Mouse (Mus musculus) stomach, embryonic 14.5 days (tissue): ENCODE results near the gene Umodl1. TPM values are rescaled to one million over a fixed set of nuclear protein-coding genes. Genes with fewer than 3 reads are reported as not detected.

Experiments used
- ATAC-seq: fragments of 200-750 bp; cut with Nextera tagmentation; 2 replicates; pipeline ENCODE4 v1.8.0; 2017; ENCODE audit warnings: low read depth, moderate TSS enrichment; ENCODE audit not compliant: insufficient number of reproducible peaks, insufficient read depth, low FRiP score
- H3K27ac ChIP-seq: fragments of 300-500 bp; sonication (generic); 2 replicates; pipeline ENCODE4 v1.5.1; 2014; ENCODE audit warnings: mild to moderate bottlenecking, low read length, moderate library complexity, mixed read lengths
- H3K27me3 ChIP-seq: fragments of 300-500 bp; sonication (generic); 2 replicates; pipeline ENCODE4 v1.6.1; 2014; ENCODE audit warnings: low read length, control low read depth, mixed read lengths; ENCODE audit not compliant: control insufficient read depth, insufficient read depth
- H3K36me3 ChIP-seq: fragments of 300-500 bp; sonication (generic); 2 replicates; pipeline ENCODE4 v1.6.1; 2014; ENCODE audit warnings: mild to moderate bottlenecking, control low read depth, low read length, moderate library complexity, mixed read lengths; ENCODE audit not compliant: control insufficient read depth, insufficient read depth
- H3K4me1 ChIP-seq: fragments of 300-500 bp; sonication (generic); 2 replicates; pipeline ENCODE4 v1.6.1; 2014; ENCODE audit warnings: low read length, control low read depth, mixed read lengths; ENCODE audit not compliant: control insufficient read depth, insufficient read depth
- H3K4me2 ChIP-seq: fragments of 300-500 bp; sonication (generic); replicated peaks from 2 replicates; pipeline ENCODE4 v1.6.1; 2014; ENCODE audit warnings: low read depth, low read length, control low read depth
- H3K4me3 ChIP-seq: fragments of 300-500 bp; sonication (generic); 2 replicates; pipeline ENCODE4 v1.5.1; 2014; ENCODE audit warnings: low read depth, low read length, control low read depth
- H3K9ac ChIP-seq: fragments of 300-500 bp; sonication (generic); replicated peaks from 2 replicates; pipeline ENCODE4 v1.6.1; 2014; ENCODE audit warnings: low read depth, mild to moderate bottlenecking, control low read depth, low read length, moderate library complexity, mixed read lengths
- H3K9me3 ChIP-seq: fragments of 300-500 bp; sonication (generic); 2 replicates; pipeline ENCODE4 v1.6.1; 2016; ENCODE audit warnings: low read depth, low read length, control low read depth; ENCODE audit not compliant: control insufficient read depth
- WGBS: fragments of 180-500 bp; shearing (Covaris S2); extraction: QIAGEN DNeasy Blood & Tissue Kit; methylation state at CpG from one replicate; pipeline ENCODE4 v1.1.7; 2014; 5-methylcytosine and 5-hydroxymethylcytosine counted together
- polyA plus RNA-seq: library from polyadenylated mRNA; unstranded; fragments of >200 nt; fragmentation: Nextera tagmentation; extraction: Ambion mirVana; gene quantifications from 2 replicates; pipeline ENCODE4 v1.2.1, GENCODE M21; 2014

Gene Umodl1
- not detected in 2 replicates for polyA plus RNA-seq

DNA sequence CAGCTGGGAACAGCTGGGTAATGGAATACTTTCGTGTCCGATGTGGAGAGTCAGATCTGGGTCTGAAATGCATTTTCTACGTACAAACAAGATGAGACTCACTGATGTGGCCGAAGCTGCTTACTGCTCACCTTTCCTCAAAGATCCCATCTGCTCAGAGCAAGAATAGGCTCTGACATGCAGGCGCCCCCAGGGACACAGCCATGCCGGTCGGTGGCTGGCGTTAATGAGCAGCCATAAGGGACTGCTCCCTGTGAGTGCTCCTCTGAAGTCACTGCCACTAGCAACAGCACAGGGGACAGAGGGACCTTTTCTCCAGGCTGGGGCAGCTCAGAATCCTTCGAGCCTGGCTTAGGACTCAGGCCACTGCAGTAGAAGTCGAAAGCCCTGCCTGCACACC, at the start of gene Umodl1:
Umodl1 (plus strand) TSS at position 301 of the 400 bp plus-strand sequence.
- Histone ChIP-seq H3K4me3 (no peak within 1 kb of the TSS), H3K36me3 (no peaks in the 10 kb centered on the region), H3K4me1 (no peaks in the 10 kb centered on the region), H3K27ac (no peak within 1 kb of the TSS), H3K4me2 (no peak within 1 kb of the TSS), H3K9ac (no peak within 1 kb of the TSS), H3K9me3 (no peaks in the 10 kb centered on the region), H3K27me3 (no peaks in the 10 kb centered on the region)
- no peak for ATAC-seq
- 42% methylated on average over 10 of the region's 10 CpGs for WGBS

DNA sequence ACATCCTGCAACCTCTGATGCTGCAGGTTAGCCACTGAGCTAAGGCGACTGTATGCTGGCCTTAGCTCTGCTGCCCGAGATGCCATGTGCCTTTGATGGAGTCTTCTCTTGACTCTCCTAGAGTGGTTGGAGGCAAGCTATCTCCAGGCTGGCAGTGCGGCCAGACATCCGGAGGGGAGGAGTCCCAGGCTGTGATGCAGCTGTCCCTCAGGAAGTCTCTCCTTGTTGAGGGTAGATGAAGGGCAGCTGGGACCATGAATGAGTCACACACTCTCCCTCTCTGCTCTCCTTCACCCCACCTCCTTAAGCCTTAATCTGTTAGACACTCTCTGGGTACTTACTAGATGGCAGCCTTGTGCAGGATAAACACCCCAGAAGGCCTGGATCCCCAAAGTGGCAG, 46.9 kb upstream of the Umodl1 start:
- no peak overlapping the region for H3K4me3 ChIP-seq
- H3K36me3 ChIP-seq = no peaks in the 10 kb centered on the region
- no peak overlapping the region for H3K9ac ChIP-seq
- H3K9me3 ChIP-seq = no peaks in the 10 kb centered on the region
- WGBS = 74% methylated on average over 4 of the region's 4 CpGs
- no peak overlapping the region for H3K27ac ChIP-seq
- H3K27me3 ChIP-seq = 0 out of 2 replicates have a peak, but pooled peaks cover 3% of the 10 kb centered on the region
- no peak for ATAC-seq
- H3K4me1 ChIP-seq = no peaks in the 10 kb centered on the region
- H3K4me2 ChIP-seq = no peak overlapping the region

DNA sequence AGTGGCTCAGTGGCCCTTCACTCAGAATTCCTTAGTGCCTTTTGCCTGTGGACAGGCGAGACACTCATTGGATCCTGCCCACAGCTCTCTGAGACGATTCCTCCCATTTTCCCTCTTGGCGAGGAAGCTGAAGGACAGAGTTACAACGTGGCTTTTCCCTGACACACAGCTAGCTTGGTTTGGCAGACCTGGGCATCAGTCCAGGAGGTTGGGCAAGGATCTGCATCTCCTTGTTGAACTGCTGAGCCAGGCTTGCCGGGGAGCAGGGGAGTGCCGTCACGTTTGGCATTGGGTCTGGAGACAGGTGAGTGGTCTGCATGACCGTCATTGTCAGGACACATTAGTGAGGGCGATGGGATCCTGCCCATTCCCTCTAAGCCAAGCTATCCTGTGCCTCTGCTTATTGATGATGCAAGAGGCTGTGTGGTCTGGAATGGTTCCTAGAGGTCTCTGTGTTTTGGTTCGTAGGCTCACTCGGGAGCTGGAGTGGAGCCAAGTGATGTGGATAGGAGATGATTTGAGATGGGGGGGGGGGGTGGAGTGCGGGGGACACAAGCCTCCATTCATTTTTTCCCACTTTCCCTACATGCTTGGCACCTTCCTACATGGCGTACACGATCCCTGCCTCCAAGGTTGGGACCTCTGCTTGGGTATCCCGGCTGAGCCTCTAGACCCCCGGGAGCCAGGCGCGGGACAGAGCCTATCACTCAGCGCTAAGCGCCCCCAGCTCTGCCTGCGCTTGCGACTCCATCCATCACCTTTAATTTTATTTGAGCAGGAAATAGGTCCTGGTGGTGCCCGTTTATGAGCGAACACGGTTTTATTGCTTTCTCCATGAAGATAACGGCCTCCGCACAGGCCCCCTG, 43.3 kb upstream of the Umodl1 start:
- ATAC-seq = no peak
- H3K4me1 ChIP-seq = no peaks in the 10 kb centered on the region
- WGBS = 57% methylated on average over 27 of the region's 27 CpGs
- no peaks in the 10 kb centered on the region for H3K36me3 ChIP-seq
- no peaks in the 10 kb centered on the region for H3K9me3 ChIP-seq
- no peaks in the 10 kb centered on the region for H3K27me3 ChIP-seq
- H3K27ac ChIP-seq = no peak overlapping the region
- H3K4me3 ChIP-seq = no peak overlapping the region
- no peak overlapping the region for H3K4me2 ChIP-seq
- H3K9ac ChIP-seq = no peak overlapping the region

DNA sequence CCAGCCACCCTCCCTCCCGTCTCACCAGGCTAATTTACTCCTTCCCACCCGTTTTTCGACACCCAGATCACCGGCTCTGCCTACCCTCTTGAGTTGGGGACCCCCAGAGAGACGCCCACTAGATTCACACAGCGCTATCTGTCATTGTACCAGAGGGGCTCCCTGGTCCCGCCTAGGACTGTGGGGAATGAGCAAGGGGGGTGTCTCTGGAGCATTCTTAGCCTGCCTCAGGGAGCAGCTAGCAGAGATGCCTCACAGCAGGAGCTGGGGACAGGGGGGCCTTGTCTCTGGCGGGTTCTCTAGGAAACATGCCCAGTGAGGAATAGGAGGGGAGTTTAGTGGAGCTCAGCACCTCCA, 42.7 kb upstream of the Umodl1 start:
- Histone ChIP-seq H3K9me3 (no peaks in the 10 kb centered on the region), H3K4me2 (no peak overlapping the region), H3K4me1 (no peaks in the 10 kb centered on the region), H3K27me3 (no peaks in the 10 kb centered on the region), H3K36me3 (no peaks in the 10 kb centered on the region), H3K9ac (no peak overlapping the region), H3K27ac (no peak overlapping the region), H3K4me3 (no peak overlapping the region)
- ATAC-seq = no peak
- 36% methylated on average over 8 of the region's 8 CpGs for WGBS

DNA sequence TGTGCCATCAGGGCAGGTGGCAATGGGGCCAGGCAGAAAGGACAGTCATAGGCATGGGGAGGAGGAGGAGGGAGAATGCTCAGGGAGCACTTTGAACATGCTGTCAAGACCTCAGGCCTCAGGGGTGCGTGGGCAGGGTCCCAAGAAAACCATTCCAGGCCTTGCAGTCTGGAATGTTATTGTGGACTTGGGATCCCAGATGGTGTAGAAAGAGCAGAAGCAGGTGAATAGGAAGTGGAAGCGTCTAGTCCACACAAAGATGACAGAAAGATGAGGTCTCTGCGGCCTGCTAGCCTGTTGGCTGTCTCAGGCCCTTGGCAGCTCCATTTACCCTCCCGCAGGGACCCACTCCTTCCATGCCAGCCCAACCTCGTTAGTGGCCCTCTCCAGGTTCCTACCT, 41.9 kb upstream of the Umodl1 start:
- Histone ChIP-seq H3K27me3 (no peaks in the 10 kb centered on the region), H3K4me3 (no peak overlapping the region), H3K4me1 (no peaks in the 10 kb centered on the region), H3K4me2 (no peak overlapping the region), H3K9ac (no peak overlapping the region), H3K27ac (no peak overlapping the region), H3K36me3 (no peaks in the 10 kb centered on the region), H3K9me3 (no peaks in the 10 kb centered on the region)
- no peak for ATAC-seq
- WGBS = 61% methylated on average over 5 of the region's 5 CpGs

DNA sequence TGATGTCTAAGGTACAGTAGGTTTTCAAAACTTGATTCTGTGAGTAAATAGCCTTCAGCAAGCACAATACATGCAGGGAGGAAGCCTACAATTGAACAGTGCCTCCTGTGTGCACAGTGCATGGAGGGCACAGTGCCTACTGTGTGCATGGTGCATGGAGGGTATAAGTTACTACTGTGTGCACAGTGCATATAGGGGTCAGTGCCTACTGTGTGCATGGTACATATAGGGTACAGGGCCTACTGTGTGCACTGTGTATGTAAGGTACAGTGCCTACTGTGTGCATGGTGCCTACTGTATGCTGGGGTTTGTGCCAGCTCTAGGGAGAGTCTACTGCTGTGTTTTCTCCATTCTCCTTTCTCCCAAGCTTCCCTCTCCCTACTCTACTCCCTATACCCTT, 40.2 kb upstream of the Umodl1 start:
- no peak overlapping the region for H3K9ac ChIP-seq
- H3K4me1 ChIP-seq = no peaks in the 10 kb centered on the region
- H3K4me2 ChIP-seq = no peak overlapping the region
- H3K27me3 ChIP-seq = no peaks in the 10 kb centered on the region
- no peak for ATAC-seq
- H3K36me3 ChIP-seq = no peaks in the 10 kb centered on the region
- H3K9me3 ChIP-seq = no peaks in the 10 kb centered on the region
- H3K27ac ChIP-seq = no peak overlapping the region
- no peak overlapping the region for H3K4me3 ChIP-seq

DNA sequence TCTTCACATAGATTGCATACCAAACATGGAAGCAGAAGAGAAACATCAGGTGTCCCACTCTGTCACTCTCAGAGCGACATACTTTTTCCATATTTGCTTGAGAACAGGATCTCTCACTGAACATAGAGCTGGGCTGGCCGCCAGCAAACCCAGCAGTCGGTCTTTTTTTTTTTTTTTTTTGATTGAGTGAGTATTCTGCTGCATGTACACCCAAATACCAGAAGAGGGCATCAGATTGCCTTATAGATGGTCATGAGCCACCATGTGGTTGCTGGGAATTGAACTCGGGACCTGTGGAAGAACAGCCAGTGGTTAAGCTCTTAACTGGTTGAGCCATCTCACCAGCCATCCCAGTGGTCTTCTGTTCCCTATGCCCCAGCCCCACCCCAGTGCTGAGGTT, 30.9 kb upstream of the Umodl1 start:
- Histone ChIP-seq H3K27me3 (no peaks in the 10 kb centered on the region), H3K4me2 (no peak overlapping the region), H3K4me3 (no peak overlapping the region), H3K9ac (no peak overlapping the region), H3K27ac (no peak overlapping the region), H3K9me3 (no peaks in the 10 kb centered on the region), H3K4me1 (no peaks in the 10 kb centered on the region), H3K36me3 (no peaks in the 10 kb centered on the region)
- 58% methylated on average over 4 of the region's 4 CpGs for WGBS
- ATAC-seq = no peak

DNA sequence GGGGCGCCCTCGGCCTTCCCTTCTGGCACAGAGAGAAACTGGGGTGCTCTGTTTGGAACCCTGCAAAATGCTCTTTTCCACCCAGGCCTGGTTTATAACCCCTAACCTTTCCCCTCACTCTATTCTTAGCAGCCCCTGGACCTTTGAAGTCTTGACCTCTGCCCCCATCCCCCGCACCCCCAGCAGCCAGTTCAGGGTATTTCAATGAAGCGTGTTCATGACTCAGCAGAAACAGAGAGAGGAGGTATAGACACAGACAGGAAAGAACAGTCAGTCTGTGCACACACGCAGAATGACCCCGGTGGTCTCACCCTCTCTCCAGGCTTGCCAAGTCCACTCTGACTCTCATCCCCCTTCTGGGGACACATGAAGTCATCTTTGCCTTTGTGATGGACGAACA, 23.6 kb upstream of the Umodl1 start:
- 85% methylated on average over 7 of the region's 7 CpGs for WGBS
- Histone ChIP-seq H3K4me1 (no peaks in the 10 kb centered on the region), H3K4me2 (no peak overlapping the region), H3K9me3 (no peaks in the 10 kb centered on the region), H3K27ac (no peak overlapping the region), H3K36me3 (no peaks in the 10 kb centered on the region), H3K9ac (no peak overlapping the region), H3K27me3 (no peaks in the 10 kb centered on the region), H3K4me3 (no peak overlapping the region)
- ATAC-seq = no peak

DNA sequence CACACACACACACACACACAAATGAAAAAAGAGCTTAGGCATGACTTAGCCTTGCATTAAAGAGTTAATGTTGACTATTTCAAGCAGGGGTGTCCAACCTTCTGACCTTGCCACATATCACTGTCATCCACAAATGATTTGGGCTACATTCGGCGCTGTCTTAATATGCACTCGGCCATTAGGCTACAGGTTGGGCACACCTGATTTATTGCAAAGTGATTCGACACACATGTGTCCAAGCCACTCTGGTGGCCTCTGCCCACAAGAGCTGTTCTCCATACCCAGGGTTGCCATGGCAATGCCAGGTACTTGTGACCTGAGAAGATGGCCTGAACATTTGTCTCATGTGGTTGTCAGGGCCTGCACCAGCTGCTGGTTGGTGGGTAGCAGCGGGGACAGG, 21.6 kb upstream of the Umodl1 start:
- no peaks in the 10 kb centered on the region for H3K36me3 ChIP-seq
- ATAC-seq = no peak
- H3K4me1 ChIP-seq = no peaks in the 10 kb centered on the region
- no peak overlapping the region for H3K4me3 ChIP-seq
- H3K9ac ChIP-seq = no peak overlapping the region
- H3K9me3 ChIP-seq = no peaks in the 10 kb centered on the region
- WGBS = 46% methylated on average over 5 of the region's 5 CpGs
- H3K4me2 ChIP-seq = no peak overlapping the region
- H3K27ac ChIP-seq = no peak overlapping the region
- no peaks in the 10 kb centered on the region for H3K27me3 ChIP-seq
